Mouse (Mus musculus) erythroid progenitor cell, adult 5-6 weeks (primary cell): Measurements from ENCODE around the gene Cela3b. TPM values are rescaled to one million over a fixed set of nuclear protein-coding genes. Genes with fewer than 3 reads are reported as not detected.
"Not testable (repeated sequence)": the region's sequence is repeated elsewhere in the genome, so short reads cannot be mapped to it uniquely, and the experiment has no call there.

ENCODE experiments used
- ATAC-seq: replicated peaks from 2 replicates; pipeline ENCODE4 v1.8.0; 2016; ENCODE audit warnings: moderate number of reproducible peaks, mild to moderate bottlenecking, moderate TSS enrichment, inconsistent platforms; ENCODE audit not compliant: poor library complexity, low FRiP score, severe bottlenecking
- total RNA-seq, 2 experiments: library from RNA; stranded (forward) in 1 of 2; stranded (reverse) in 1 of 2; fragments of 150-400 nt in 1 of 2; fragments of 186-747, 209-891 nt in 1 of 2; gene quantifications; 2 replicates each; pipeline versions ENCODE4 v1.2.3 to v1.2.4; 2015 to 2017; ENCODE audit warnings: low replicate concordance in 2 of 2

Gene Cela3b
- total RNA-seq, 2 experiments from 2014 or later = not detected

GRCm38 (mm10) chr4:137436979-137437669 lies 6.8 kb upstream of the Cela3b start:
- ATAC-seq = no peak

GRCm38 (mm10) chr4:137432700-137433550 lies 2.6 kb upstream of the Cela3b start:
- not testable (repeated sequence) for ATAC-seq

GRCm38 (mm10) chr4:137417712-137418564 lies 12.4 kb downstream of the Cela3b start:
- no peak for ATAC-seq

GRCm38 (mm10) chr4:137414936-137415335 lies 15.4 kb downstream of the Cela3b start:
- no peak for ATAC-seq

- ATAC-seq = not testable (repeated sequence)
These were observed 18.1 kb downstream of the Cela3b start for GRCm38 (mm10) chr4:137412185-137412709.

GRCm38 (mm10) chr4:137409691-137410090 lies 20.6 kb downstream of the Cela3b start, which contains the start of gene Cela3a:
TSS of gene Cela3a (minus strand) at chr4:137409791.
- no peak for ATAC-seq

- ATAC-seq = no peak
These were observed 24.8 kb downstream of the Cela3b start for GRCm38 (mm10) chr4:137405571-137405970.

- ATAC-seq = no peak
These were observed 33.5 kb downstream of the Cela3b start for GRCm38 (mm10) chr4:137396641-137397525.

- no peak for ATAC-seq
These were observed 36.8 kb downstream of the Cela3b start for GRCm38 (mm10) chr4:137393378-137394135.

- ATAC-seq = no peak
These were observed 37.5 kb downstream of the Cela3b start for GRCm38 (mm10) chr4:137392874-137393273.

- ATAC-seq = no peak
These were observed 39.1 kb downstream of the Cela3b start for GRCm38 (mm10) chr4:137391287-137391686.

GRCm38 (mm10) chr4:137390196-137390595 lies 40.1 kb downstream of the Cela3b start:
- no peak for ATAC-seq

- no peak for ATAC-seq
These were observed 41.4 kb downstream of the Cela3b start for GRCm38 (mm10) chr4:137388983-137389382.

GRCm38 (mm10) chr4:137388059-137388794 lies 42.1 kb downstream of the Cela3b start:
- ATAC-seq = peak; percentile 97

- peak; percentile 21 for ATAC-seq
These were observed 42.8 kb downstream of the Cela3b start for GRCm38 (mm10) chr4:137387482-137388058.

- peak; percentile 61 for ATAC-seq
These were observed 49.4 kb downstream of the Cela3b start for GRCm38 (mm10) chr4:137380702-137381605.
